Mouse (Mus musculus): ENCODE measurements at regions not wholly inside any gene's neighbourhood (a gene's known extent, or its start where the extent isn't known, plus 50 kb on each side); places are given as distances from the start of the nearest gene placed in this dataset.

- TF ChIP-seq CTCF (IDR thresholded peaks at IDR 0.05; ENCODE audit: low read depth, low read length): no peak
- no peak for TF ChIP-seq POLR2A (IDR thresholded peaks at IDR 0.05; ENCODE audit: insufficient read depth, low read length)
Measured at GRCm38 (mm10) chr16:31553361-31554146, 109.7 kb upstream of the Dlg1 start.

Measured in ES-Bruce4 (cell line).